Mouse (Mus musculus): ENCODE data around the gene Cypt12.

Gene Cypt12

DNA sequence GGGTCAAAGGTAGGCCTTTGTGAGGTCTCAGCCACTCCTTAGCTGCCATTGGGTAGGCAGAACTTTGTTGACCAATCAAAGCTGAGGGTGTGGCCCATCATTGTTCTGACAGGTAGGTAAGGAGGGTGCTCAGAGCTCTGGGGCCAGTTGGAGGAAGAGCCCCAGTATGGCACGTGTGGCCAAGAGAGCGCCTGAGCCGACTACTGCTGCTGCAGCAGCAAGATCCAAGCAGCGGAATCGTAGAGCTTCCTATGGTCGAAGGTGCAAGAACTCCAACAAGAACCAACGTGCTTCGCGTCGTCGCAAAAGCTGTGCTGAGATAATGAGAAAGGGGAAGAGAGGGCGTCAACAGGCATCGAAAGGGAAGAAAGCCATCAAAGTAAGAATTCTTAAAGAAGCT lies at the start of gene Cypt12:
Gene Cypt12, plus strand, starts transcription at position 112 of the 400 bp plus-strand sequence.
- DNase-seq, result no peak

DNA sequence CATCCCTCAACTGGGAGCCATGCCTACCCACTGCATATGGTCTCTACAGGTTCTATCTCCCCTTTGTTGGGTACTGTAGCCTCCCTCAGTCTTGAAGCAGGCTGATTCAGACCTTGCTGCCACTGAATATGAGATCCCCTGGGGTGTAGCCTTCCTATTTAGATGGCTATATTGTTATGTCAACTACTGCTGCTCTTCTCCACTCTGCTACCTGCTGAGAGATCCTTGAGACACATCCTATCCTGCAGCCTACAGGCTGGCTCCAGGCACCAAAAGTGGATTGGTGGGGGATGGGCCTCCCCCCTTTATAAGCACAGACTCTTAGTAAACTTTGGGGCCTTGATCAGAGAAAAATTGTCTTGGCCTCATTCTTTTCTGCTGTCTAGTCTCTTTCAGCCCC lies 34.4 kb upstream of the Cypt12 start:
- DNase-seq, result no peak

DNA sequence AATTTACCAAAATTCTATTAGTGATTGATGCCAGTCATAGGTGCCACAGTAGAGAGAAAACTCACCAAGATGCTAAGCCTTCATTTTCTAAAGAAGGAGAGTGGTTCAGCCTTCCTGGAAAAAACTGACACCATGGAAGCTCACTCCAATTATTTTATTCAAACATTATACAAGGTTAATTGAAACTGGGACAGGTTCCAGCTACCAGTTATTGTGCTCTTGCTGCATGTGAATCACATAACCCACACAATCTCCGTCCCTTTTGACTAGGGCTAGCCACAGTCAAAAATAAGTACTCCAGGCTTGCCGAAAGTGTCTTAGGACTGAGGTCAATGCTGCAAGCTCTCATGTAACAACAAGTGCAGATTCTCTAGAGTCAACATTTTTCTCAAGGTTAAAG lies 8.0 kb upstream of the Cypt12 start:
- no peak for DNase-seq

All from B cell, adult 2 months (primary cell).